Mouse (Mus musculus) thymus, postnatal 25 days (tissue): ENCODE data around the gene Gm49373.
A peak's percentile ranks its signal among the peaks of the same experiment; 100 is the strongest.

ENCODE experiments used
- DNase-seq: peaks from one replicate; pipeline ENCODE4 v3.0.0; 2022

Gm49373 gene

DNA sequence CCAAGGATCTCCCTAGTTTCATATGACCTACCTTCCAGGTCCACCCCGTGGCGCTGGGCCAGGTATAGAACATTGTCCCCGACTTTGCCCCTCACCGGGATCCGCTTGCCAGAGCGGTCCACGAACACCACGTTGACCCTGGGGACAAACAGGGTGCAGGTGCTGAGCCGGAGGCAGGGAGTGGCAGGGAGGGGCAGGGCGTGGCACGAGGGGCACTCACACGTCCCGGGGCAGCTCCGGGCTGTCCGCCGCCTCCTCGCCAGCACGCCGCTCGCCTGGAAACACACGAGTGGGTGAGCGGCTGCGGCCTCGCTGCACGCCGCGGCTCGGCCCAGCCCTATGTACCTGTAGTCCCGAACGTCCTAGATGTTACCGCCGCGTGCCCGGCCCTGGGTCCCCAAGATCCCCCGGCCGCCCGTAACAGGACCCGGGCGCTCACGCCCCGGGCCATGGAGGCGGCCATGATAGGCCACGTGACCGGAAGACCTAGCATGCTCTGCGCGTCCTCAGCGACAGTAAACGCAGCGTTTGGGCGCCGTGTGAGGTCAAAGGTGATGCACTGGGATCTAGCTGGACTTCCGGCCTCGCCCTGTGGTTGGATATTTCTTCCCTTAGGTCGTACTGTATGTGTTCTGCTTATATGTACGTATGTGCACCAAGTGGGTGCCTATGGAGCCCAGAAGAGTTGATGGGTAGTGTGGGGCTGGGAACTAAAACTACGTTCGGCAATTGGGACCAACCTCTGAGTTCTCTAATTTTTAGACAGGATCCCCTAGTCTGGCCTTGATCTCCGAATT lies at the start of gene Gm49373, which contains the start of gene Fdx1l:
TSS of gene Gm49373 (minus strand) at position 53 of the 797 bp plus-strand sequence.
TSS of gene Fdx1l (minus strand) at position 571 of the 797 bp plus-strand sequence.
- peak; percentile 83 for DNase-seq

DNA sequence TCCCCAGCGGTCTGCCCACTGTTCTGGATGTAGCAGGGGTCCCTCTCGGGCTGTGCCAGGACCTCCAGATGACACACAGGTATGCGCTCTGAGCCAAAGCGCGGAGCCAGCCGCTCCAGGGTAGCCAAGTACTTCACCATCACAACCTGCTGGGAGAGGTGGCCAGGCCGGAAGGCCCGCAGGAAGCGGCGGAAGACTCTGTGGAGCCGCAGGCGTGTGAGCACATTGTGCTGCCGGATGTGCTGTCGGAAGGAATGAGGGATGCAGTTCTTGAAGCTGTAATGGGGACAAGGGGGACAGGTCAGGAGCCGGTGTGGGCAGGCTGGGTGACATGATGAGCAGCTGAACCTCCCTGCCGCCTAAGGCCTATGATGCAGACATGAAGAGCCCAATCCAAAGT lies 48.6 kb upstream of the Gm49373 start:
- DNase-seq, result no peak

DNA sequence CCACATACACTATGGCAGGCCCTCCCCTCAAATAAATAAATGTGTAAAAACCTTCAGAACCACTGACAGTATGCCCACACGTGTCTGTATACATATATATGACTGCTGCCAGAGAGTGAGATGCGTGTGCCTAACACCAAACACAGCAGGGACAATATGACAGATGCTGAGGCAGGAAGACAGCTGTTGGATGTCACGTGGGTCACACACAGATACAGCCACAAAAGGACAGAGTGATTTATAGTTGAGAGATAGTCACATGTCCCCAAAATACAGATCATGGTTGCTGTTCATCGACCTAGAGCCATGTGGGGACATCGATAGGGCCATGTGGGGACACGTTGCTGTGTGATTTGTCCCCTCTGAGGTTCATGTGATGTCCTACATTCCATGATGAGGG lies 44.2 kb upstream of the Gm49373 start:
- DNase-seq, result no peak

DNA sequence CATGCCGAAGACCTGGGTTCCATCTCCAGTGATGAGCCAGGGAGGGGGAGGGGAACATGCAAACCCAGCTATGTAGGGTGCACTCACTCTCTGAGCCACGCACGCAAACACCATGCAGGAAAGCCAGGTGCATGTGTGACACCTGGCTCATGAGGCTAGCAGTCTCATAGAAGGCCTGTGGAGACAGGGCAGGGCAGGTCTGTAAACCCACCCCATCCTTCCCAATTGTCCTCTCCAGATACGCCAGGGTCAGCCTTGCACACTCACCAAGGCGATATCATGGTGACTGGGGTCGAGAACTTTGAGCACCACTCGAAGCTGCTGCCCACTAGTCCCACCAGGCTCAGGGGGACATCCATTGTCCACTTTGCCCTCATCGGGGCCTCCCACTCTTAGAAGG lies 42.2 kb upstream of the Gm49373 start:
- no peak for DNase-seq

GRCm38 (mm10) chr9:21114190-21114589 lies 41.3 kb upstream of the Gm49373 start:
- no peak for DNase-seq

- no peak for DNase-seq
Measured at GRCm38 (mm10) chr9:21113751-21114150, 40.9 kb upstream of the Gm49373 start.

GRCm38 (mm10) chr9:21107607-21108237 lies 34.8 kb upstream of the Gm49373 start:
- DNase-seq, result no peak

DNA sequence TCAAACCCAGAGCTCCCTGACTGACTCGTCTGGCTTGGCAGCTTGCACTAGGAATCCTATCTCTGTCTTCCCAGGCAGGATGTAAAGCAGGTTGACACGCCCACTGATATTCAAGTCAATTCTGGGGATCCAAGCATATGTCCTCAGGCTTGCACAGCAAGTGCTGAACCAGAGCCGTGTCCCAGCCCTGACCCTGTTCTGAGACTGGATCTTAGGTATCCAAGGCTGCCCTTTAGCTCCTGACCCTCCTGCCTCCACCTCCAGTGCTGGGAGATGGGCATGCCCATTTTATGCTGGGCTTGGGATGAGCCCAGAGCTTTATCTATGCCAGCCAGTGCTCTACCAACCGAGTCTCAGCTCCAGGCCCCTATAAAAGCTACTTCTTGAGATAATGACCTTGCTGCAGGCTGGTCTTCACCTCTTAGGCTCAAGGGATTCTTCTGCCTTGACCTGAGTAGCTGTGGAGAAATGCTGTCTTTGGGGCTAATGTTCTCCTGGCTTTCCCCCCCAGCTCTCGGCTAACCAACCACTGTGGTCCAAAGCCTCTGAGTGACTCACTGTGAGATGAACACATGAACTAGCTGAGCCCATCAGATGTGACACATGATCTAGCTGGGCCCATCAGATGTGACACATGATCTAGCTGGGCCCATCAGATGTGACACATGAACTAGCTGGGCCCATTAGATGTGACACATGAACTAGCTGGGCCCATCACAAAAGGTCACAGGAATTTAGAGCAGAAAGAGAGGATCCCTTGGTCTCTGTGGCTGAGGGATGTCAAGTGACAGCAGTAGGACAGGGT lies 33.1 kb upstream of the Gm49373 start:
- DNase-seq, result no peak

DNA sequence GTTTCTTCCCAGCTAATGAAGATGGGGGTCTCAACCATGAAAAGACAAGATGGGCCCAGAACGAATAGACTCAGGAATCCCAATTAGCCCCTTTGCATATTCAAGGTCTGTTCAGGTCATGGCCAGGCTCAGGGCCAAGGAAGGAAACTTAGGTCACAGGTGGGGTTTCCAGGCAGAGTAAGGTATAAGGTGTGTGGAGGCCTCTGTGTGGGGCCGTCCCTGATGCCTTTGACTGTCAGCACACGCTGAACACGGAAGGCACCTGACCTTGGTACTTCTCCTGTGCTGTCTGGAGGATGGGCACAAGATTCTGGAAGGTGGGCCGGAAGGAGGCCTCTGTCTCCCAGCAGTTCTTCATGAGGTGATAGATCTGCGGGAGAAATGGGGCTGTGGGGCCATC lies 31.9 kb upstream of the Gm49373 start:
- no peak for DNase-seq

GRCm38 (mm10) chr9:21102076-21102475 lies 29.2 kb upstream of the Gm49373 start:
- DNase-seq, result no peak

DNA sequence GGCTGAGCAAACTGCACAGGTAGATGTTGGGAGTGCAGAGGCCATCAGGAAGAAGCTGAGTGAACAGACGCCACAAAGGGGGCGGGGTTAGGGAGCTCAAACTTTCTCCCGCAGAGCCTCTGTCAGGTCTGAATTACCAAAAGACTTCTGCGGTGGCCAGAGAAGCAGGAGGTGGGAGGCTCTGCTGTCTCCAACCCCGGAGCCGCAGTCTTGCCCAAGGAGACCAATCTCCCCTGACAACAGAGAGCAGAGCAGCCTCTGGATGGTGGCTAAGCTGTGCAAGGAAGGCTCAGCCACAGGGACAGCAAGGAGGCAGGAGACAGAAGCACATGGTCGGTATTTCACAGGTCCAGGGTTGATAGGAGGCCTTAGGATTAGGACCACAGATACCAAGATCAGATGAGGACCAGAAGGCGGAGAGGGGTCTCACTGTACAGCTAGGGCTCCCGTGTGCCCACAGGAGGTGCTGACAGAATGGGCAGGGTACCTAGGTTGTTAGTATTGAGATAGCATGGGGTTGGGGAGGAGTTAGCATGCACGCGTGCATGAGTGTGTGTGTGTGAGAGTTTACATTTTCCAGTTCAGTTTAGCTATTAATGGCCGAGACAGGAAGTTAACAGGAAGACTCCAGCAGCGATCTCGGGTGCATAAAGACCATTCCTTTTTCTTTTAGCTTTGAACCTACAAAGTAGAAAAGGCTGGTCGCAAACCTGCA lies 27.7 kb upstream of the Gm49373 start:
- DNase-seq, result no peak

DNA sequence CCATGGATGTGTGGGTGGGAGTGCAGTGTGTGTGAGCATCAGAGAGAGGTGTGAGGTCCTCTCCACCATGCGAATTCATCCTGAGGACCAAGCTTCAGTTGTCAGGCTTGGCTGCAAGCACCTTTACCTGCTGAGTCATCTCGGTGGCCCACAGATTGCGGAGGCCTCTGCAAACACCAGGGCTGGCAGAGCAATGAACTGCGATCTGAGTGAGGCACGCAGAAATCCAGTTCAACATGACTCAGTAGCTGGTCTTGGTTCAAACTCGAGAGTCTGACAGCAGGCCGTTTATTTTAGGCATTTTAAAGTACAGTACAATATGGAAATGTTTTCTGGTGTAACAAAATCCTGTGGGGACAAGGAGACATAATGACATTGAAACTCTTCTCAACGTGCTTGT lies 24.9 kb upstream of the Gm49373 start:
- no peak for DNase-seq

GRCm38 (mm10) chr9:21095958-21096357 lies 23.1 kb upstream of the Gm49373 start:
- no peak for DNase-seq

- DNase-seq, result no peak
Measured at GRCm38 (mm10) chr9:21093423-21093822, 20.5 kb upstream of the Gm49373 start.

- DNase-seq, result peak; percentile 97
Measured at GRCm38 (mm10) chr9:21091707-21092320, 18.9 kb upstream of the Gm49373 start, which contains the start of the genes Gm38431 and Raver1. Gene Gm38431 (minus strand): TSS chr9:21091997. Gene Raver1 (minus strand): TSS chr9:21092008.

DNA sequence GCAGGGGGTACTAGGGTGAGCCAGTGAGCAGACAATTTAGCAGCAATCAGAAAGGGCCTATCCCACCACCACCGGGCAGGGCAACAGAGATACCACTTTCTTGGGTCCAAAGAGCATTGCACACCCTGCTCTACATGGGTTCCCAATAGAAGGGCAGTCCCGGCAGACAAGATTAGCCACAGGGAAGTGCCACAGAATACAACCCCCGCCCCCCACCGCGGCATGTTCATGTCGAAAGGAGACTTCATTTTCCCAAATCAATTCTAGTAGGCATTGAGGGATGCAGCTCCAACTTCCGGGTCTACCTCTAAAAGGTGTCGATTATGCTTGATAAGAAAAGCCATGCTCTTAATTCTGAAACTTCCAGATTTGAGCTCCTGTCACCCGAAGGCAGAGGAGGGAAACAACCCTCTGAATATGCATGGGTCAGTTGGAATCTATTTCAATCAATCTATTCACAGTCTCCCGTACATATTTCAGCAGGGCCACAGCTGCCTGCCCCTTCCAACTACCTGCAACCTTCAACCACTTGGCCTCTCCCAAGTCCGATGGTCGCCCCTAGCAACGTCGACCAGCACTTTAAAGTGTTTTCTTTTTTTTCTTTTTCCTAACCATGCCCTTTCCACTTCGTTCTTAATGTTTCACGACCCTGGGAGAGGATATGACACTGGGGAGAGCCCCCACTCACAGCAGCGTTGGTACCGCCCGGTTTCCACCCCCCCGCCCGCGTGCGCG lies 18.2 kb upstream of the Gm49373 start:
- DNase-seq, result no peak

GRCm38 (mm10) chr9:21090537-21090936 lies 17.6 kb upstream of the Gm49373 start:
- no peak for DNase-seq

DNA sequence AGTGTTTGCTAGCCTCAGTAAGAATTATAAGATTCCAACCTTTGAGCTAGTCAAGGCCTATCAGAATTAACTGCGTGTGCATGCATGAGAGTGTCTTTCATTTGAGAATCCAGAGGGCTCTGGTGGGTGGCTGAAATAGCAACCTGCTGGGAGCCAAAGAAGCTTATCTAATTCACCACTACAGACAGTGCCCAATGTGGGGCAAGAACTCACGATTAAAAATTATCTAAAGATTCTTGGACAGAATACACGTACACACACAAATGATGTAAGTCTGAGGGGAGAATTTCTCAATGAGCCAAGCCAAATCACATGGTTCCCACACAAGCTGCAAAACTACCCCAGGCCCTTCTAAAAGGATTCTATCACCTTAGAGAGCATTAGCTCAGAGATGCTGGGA lies 10.4 kb upstream of the Gm49373 start:
- DNase-seq, result no peak

DNA sequence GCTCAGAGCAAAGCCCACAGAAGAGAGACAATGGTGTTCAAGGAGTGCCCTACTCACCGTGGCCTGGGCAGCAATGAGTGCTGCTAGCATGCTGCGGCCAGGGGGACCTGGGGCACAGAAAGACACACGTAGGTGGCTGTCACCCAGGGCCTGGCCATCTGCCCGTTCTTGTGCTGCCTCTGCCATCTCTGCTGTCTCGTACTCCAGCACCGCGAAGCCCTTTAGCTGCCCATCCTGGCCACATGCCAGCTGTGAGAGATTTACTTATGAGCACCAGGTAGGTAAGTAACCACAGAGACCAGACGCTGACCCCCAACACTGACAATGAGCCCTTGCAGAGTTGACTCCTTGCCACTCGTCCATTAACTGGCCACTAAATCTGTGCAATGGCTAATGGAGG lies 8.2 kb upstream of the Gm49373 start:
- no peak for DNase-seq

- DNase-seq, result no peak
Measured at GRCm38 (mm10) chr9:21075625-21076024, 2.7 kb upstream of the Gm49373 start.

DNA sequence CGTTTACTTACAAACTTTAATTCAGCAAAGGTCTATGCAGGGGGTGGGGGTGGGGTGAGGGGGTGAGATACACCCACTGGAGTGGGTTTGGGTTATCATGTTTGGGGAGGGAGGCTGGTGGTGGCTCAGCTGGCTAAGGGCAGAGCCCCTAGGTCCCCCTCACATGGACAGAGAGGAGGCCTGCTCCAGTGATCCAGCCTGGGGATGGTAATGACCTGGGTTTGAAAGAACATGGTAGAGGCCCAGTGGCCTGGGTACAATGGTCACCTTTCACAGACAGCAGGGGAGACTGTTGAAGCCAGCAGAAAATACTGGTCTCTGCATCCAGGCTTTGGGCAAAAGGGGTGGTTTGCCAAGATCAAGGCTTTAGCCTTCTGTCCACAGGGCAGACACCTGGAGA lies 1.3 kb upstream of the Gm49373 start:
- DNase-seq, result no peak

GRCm38 (mm10) chr9:21072641-21073040 lies 255 bp downstream of the Gm49373 start:
- DNase-seq, result no peak
